ENCODE assay signal across 18 mouse cellular contexts in genomic region chr3:107076658-107077057, GRCm38 (mm10). TPM values are rescaled to one million over a fixed set of nuclear protein-coding genes. Genes with fewer than 3 reads are reported as not detected.
DNase-seq lines count a peak whose midpoint lies in the region; ATAC-seq lines count a peak whose summit lies in the region.
"Had no signal": no experiment of that assay in that cellular context is flagged by ENCODE, and none has a peak within 500 bp of the region (broad histone marks: within the 10 kb centered on the region; RNA-seq: fewer than 3 reads in every experiment).

No protein-coding gene starts in this region.

- no peaks in the 10 kb centered on the region for H3K4me1 ChIP-seq in heart, embryonic 11.5 days (ENCODE audit: control insufficient read depth, insufficient read depth, low read length)
- no peaks in the 10 kb centered on the region for H3K4me1 ChIP-seq in liver, embryonic 11.5 days (replicated peaks; ENCODE audit: control insufficient read depth, insufficient read depth, low read length)
- H3K4me1 ChIP-seq: embryonic facial prominence, embryonic 15.5 days; hindbrain, embryonic 12.5 days; midbrain, embryonic 13.5 days; neural tube, embryonic 13.5 days had no signal

- H3K36me3 ChIP-seq in heart, embryonic 11.5 days (ENCODE audit: control insufficient read depth, insufficient read depth, low read length), result no peaks in the 10 kb centered on the region
- no peaks in the 10 kb centered on the region for H3K36me3 ChIP-seq in liver, embryonic 11.5 days (ENCODE audit: control insufficient read depth, insufficient read depth, low read length)
- H3K36me3 ChIP-seq: embryonic facial prominence, embryonic 15.5 days; forebrain, embryonic 15.5 days; hindbrain, embryonic 12.5 days; midbrain, embryonic 13.5 days; neural tube, embryonic 13.5 days had no signal

- H3K4me3 ChIP-seq in heart, embryonic 11.5 days (ENCODE audit: low read depth, low read length), result no peak overlapping the region
- H3K4me3 ChIP-seq in liver, embryonic 11.5 days (ENCODE audit: low read depth, low read length), result no peak overlapping the region
- H3K4me3 ChIP-seq: embryonic facial prominence, embryonic 15.5 days; forebrain, embryonic 15.5 days; hindbrain, embryonic 12.5 days; midbrain, embryonic 13.5 days; neural tube, embryonic 13.5 days had no signal

- H3K9me3 ChIP-seq in heart, embryonic 11.5 days (replicated peaks; ENCODE audit: control insufficient read depth, low read length), result no peaks in the 10 kb centered on the region
- no peaks in the 10 kb centered on the region for H3K9me3 ChIP-seq in liver, embryonic 11.5 days (ENCODE audit: control insufficient read depth, low read length)
- H3K9me3 ChIP-seq: embryonic facial prominence, embryonic 15.5 days; forebrain, embryonic 15.5 days; hindbrain, embryonic 12.5 days; midbrain, embryonic 13.5 days; neural tube, embryonic 13.5 days had no signal

- no peak overlapping the region for H3K9ac ChIP-seq in heart, embryonic 11.5 days (ENCODE audit: low read depth, low read length)
- no peak overlapping the region for H3K9ac ChIP-seq in liver, embryonic 11.5 days (ENCODE audit: low read depth, low read length)
- H3K9ac ChIP-seq: embryonic facial prominence, embryonic 15.5 days; forebrain, embryonic 15.5 days; hindbrain, embryonic 12.5 days; midbrain, embryonic 13.5 days; neural tube, embryonic 13.5 days had no signal

- no peak overlapping the region for H3K27ac ChIP-seq in heart, embryonic 11.5 days (ENCODE audit: low read depth, low read length)
- no peak overlapping the region for H3K27ac ChIP-seq in liver, embryonic 11.5 days (ENCODE audit: low read depth, low read length)
- H3K27ac ChIP-seq: embryonic facial prominence, embryonic 15.5 days; forebrain, embryonic 15.5 days; hindbrain, embryonic 12.5 days; midbrain, embryonic 13.5 days; neural tube, embryonic 13.5 days had no signal

- no peak for ATAC-seq in heart, embryonic 11.5 days (replicated peaks; ENCODE audit: insufficient number of reproducible peaks, low FRiP score, low TSS enrichment)
- ATAC-seq in megakaryocyte, adult 5-6 weeks (ENCODE audit: poor library complexity, severe bottlenecking), result peak; percentile 29
- no peak for ATAC-seq in liver, embryonic 11.5 days (replicated peaks; ENCODE audit: low FRiP score)
- ATAC-seq: forebrain, embryonic 15.5 days; midbrain, embryonic 13.5 days had no signal

- H3K4me2 ChIP-seq in heart, embryonic 11.5 days, result no peak overlapping the region
- no peak overlapping the region for H3K4me2 ChIP-seq in liver, embryonic 11.5 days
- H3K4me2 ChIP-seq: embryonic facial prominence, embryonic 15.5 days; forebrain, embryonic 15.5 days; hindbrain, embryonic 12.5 days; midbrain, embryonic 13.5 days; neural tube, embryonic 13.5 days had no signal

- intact Hi-C loops in heart, postnatal 14 days (cut with DNase I), result no loop called here
- intact Hi-C loops in left cerebral cortex, postnatal 10 days (cut with DNase I), result no loop called here

- DNase-seq in heart, postnatal 14 days, result peak; percentile 11 to 25
- DNase-seq in B cell, adult 2 months, result peak; percentile 25 to 37
- peak; percentile 54 to 68 for DNase-seq in lung, adult 18-20 months
- no peak for DNase-seq in gastrocnemius, adult 8-10 months (ENCODE audit: low spot score in 2 of 2)
- DNase-seq in left cerebral cortex, postnatal 10 days (ENCODE audit: extremely low spot score in 1 of 2, low spot score in 2 of 2), result no peak
- no peak for DNase-seq in liver, embryonic 11.5 days (ENCODE audit: low spot score)
- DNase-seq: cerebellum, postnatal 25 days; gastrocnemius, postnatal 14 days; kidney, adult 8-10 months; retina, postnatal 1 day had no signal

- no peaks in the 10 kb centered on the region for H3K27me3 ChIP-seq in heart, embryonic 11.5 days (ENCODE audit: control insufficient read depth, insufficient read depth, low read length)
- H3K27me3 ChIP-seq in liver, embryonic 11.5 days (replicated peaks; ENCODE audit: control insufficient read depth, insufficient read depth, low read length), result no peaks in the 10 kb centered on the region
- H3K27me3 ChIP-seq: embryonic facial prominence, embryonic 15.5 days; forebrain, embryonic 15.5 days; hindbrain, embryonic 12.5 days; midbrain, embryonic 13.5 days; neural tube, embryonic 13.5 days had no signal

- 29% methylated on average over 3 of the region's 3 CpGs for WGBS in heart, embryonic 11.5 days (ENCODE audit: insufficient replicate concordance)
- WGBS in liver, embryonic 11.5 days, result 50% methylated on average over 3 of the region's 3 CpGs

RNA-seq across cellular contexts. Expression of gene Kcna2, which starts 24.3 kb away (rescaled TPM):
- 1 to 10 TPM in 1 of 2 experiments, under 1 TPM in 1; 0.85 to 1.2 TPM for total RNA-seq in heart, postnatal 14 days (2021)
- polyA plus RNA-seq in heart, embryonic 11.5 days (2014; fragmentation: Nextera tagmentation; extraction: Ambion mirVana), result 0.06 and 0.13 TPM in 2 replicates
- under 0.01 and 0.07 TPM in 2 replicates for total RNA-seq in megakaryocyte, adult 5-6 weeks (2015)
- 0.04 TPM in 1 of 2 replicates, not detected in the other for total RNA-seq in megakaryocyte, adult 5-6 weeks (2017)
- total RNA-seq in gastrocnemius, adult 8-10 months (2022), result 1 to 10 TPM in 2 of 4 experiments, under 1 TPM in 2; 0.82 to 1.5 (median 1.1) TPM
- 10 to 100 TPM; 54.9 to 58.4 TPM for total RNA-seq in left cerebral cortex, postnatal 10 days (2021)
- polyA plus RNA-seq in liver, embryonic 11.5 days (2014; fragmentation: Nextera tagmentation; extraction: Ambion mirVana), result 0.05 and 0.08 TPM in 2 replicates
- polyA plus RNA-seq: limb, embryonic 11.5 days had no signal

RNA-seq across cellular contexts. Expression of gene Kcna3, which starts 40.7 kb away (rescaled TPM):
- 1 to 10 TPM in 1 of 2 experiments, under 1 TPM in 1; 0.38 to 2.6 TPM for total RNA-seq in heart, postnatal 14 days (2021)
- 0.82 and 1.4 TPM in 2 replicates for polyA plus RNA-seq in heart, embryonic 11.5 days (2014; fragmentation: Nextera tagmentation; extraction: Ambion mirVana)
- total RNA-seq in megakaryocyte, adult 5-6 weeks (2015), result 13.3 and 17.4 TPM in 2 replicates
- total RNA-seq in megakaryocyte, adult 5-6 weeks (2017), result 5.6 and 6.9 TPM in 2 replicates
- total RNA-seq in gastrocnemius, adult 8-10 months (2022), result not detected
- 10 to 100 TPM; 28.0 to 28.1 TPM for total RNA-seq in left cerebral cortex, postnatal 10 days (2021)
- 3.4 and 3.6 TPM in 2 replicates for polyA plus RNA-seq in liver, embryonic 11.5 days (2014; fragmentation: Nextera tagmentation; extraction: Ambion mirVana)

Comparison
In these comparisons a context has a peak if more than half of its experiments do, and no peak if none do; other contexts are left out.
1. DNase-seq: peak in heart, postnatal 14 days (2 of 2), B cell, adult 2 months (2 of 2) and lung, adult 18-20 months (2 of 2); none in gastrocnemius, adult 8-10 months (0 of 2), left cerebral cortex, postnatal 10 days (0 of 2) and liver, embryonic 11.5 days (single experiment).
2. RNA of gene Kcna2, which starts 24.3 kb away (total RNA-seq): 54.9 to 58.4 TPM in left cerebral cortex, postnatal 10 days; 0.82 to 1.5 TPM in gastrocnemius, adult 8-10 months, 0.85 to 1.2 TPM in heart, postnatal 14 days and under 0.01 to 0.07 TPM in megakaryocyte, adult 5-6 weeks; every median in the first group is over 10 times any median in the second.